Mouse (Mus musculus) neural tube, embryonic 15.5 days (tissue): ENCODE results near the gene Sema4f. TPM values are rescaled to one million over a fixed set of nuclear protein-coding genes. Genes with fewer than 3 reads are reported as not detected.

ENCODE experiments used
- ATAC-seq: fragments of 200-750 bp; cut with Nextera tagmentation; 2 replicates; pipeline ENCODE4 v1.8.0; 2017; ENCODE audit warnings: mild to moderate bottlenecking, moderate TSS enrichment, moderate library complexity; ENCODE audit not compliant: low FRiP score
- H3K27ac ChIP-seq: fragments of 300-500 bp; sonication (generic); replicated peaks from 2 replicates; pipeline ENCODE4 v1.5.1; 2015; ENCODE audit warnings: mild to moderate bottlenecking, inconsistent platforms
- H3K27me3 ChIP-seq: fragments of 300-500 bp; sonication (generic); replicated peaks from 2 replicates; pipeline ENCODE4 v1.6.1; 2015; ENCODE audit warnings: inconsistent platforms
- H3K36me3 ChIP-seq: fragments of 300-500 bp; sonication (generic); 2 replicates; pipeline ENCODE4 v1.6.1; 2015; ENCODE audit warnings: inconsistent platforms
- H3K4me1 ChIP-seq: fragments of 300-500 bp; sonication (generic); 2 replicates; pipeline ENCODE4 v1.6.1; 2015; ENCODE audit warnings: inconsistent platforms
- H3K4me2 ChIP-seq: fragments of 300-500 bp; sonication (generic); 2 replicates; pipeline ENCODE4 v1.6.1; 2015; ENCODE audit warnings: inconsistent platforms, mild to moderate bottlenecking, moderate library complexity
- H3K4me3 ChIP-seq: fragments of 300-500 bp; sonication (generic); replicated peaks from 2 replicates; pipeline ENCODE4 v1.5.1; 2015; ENCODE audit warnings: mild to moderate bottlenecking, inconsistent platforms
- H3K9ac ChIP-seq: fragments of 300-500 bp; sonication (generic); replicated peaks from 2 replicates; pipeline ENCODE4 v1.6.1; 2015; ENCODE audit warnings: mild to moderate bottlenecking, inconsistent platforms
- H3K9me3 ChIP-seq: fragments of 300-500 bp; sonication (generic); replicated peaks from 2 replicates; pipeline ENCODE4 v1.6.1; 2016; ENCODE audit warnings: inconsistent platforms
- WGBS: fragments of 180-500 bp; shearing (Covaris S2); methylation state at CpG from one replicate; pipeline ENCODE4 v1.1.7; 2015; ENCODE audit warnings: mixed read lengths; 5-methylcytosine and 5-hydroxymethylcytosine counted together
- polyA plus RNA-seq: library from polyadenylated mRNA; unstranded; fragments of >200 nt; fragmentation: Nextera tagmentation; extraction: Ambion mirVana; gene quantifications from 2 replicates; pipeline ENCODE4 v1.2.1, GENCODE M21; 2015

Gene Sema4f
- polyA plus RNA-seq, 1 experiment from 2014 or later = 26.1 TPM

GRCm38 (mm10) chr6:82885909-82886308 is 53.7 kb downstream of the Sema4f start:
- Histone ChIP-seq H3K4me2 (no peak overlapping the region), H3K27ac (no peak overlapping the region), H3K4me1 (no peaks in the 10 kb centered on the region), H3K9ac (no peak overlapping the region), H3K36me3 (no peaks in the 10 kb centered on the region), H3K4me3 (no peak overlapping the region), H3K27me3 (no peaks in the 10 kb centered on the region), H3K9me3 (no peaks in the 10 kb centered on the region)
- 86% methylated on average over 4 of the region's 4 CpGs for WGBS
- ATAC-seq = no peak

- Histone ChIP-seq H3K4me3 (no peak overlapping the region), H3K36me3 (no peaks in the 10 kb centered on the region), H3K4me1 (no peaks in the 10 kb centered on the region), H3K27ac (no peak overlapping the region), H3K27me3 (no peaks in the 10 kb centered on the region), H3K4me2 (no peak overlapping the region), H3K9me3 (no peaks in the 10 kb centered on the region), H3K9ac (no peak overlapping the region)
- WGBS = 79% methylated on average over 2 of the region's 2 CpGs
- no peak for ATAC-seq
Observed at GRCm38 (mm10) chr6:82885441-82885840, 54.1 kb downstream of the Sema4f start.

GRCm38 (mm10) chr6:82884570-82884969 is 55.0 kb downstream of the Sema4f start:
- Histone ChIP-seq H3K4me2 (no peak overlapping the region), H3K4me3 (no peak overlapping the region), H3K9ac (no peak overlapping the region), H3K36me3 (no peaks in the 10 kb centered on the region), H3K4me1 (no peaks in the 10 kb centered on the region), H3K9me3 (no peaks in the 10 kb centered on the region), H3K27me3 (no peaks in the 10 kb centered on the region), H3K27ac (no peak overlapping the region)
- WGBS = 62% methylated on average over 3 of the region's 3 CpGs
- no peak for ATAC-seq

GRCm38 (mm10) chr6:82881485-82882096 is 58.0 kb downstream of the Sema4f start:
- no peak overlapping the region for H3K9ac ChIP-seq
- no peak overlapping the region for H3K27ac ChIP-seq
- no peaks in the 10 kb centered on the region for H3K9me3 ChIP-seq
- H3K36me3 ChIP-seq = no peaks in the 10 kb centered on the region
- no peak; the same call in 1 of the 2 replicates for ATAC-seq
- H3K4me3 ChIP-seq = no peak overlapping the region
- H3K27me3 ChIP-seq = no peaks in the 10 kb centered on the region
- WGBS = 37% methylated on average over 21 of the region's 21 CpGs
- peak overlapping the region; percentile 21; the same call in 1 of the 2 replicates for H3K4me2 ChIP-seq
- no peaks in the 10 kb centered on the region for H3K4me1 ChIP-seq

GRCm38 (mm10) chr6:82880807-82881206 is 58.8 kb downstream of the Sema4f start:
- Histone ChIP-seq H3K4me3 (no peak overlapping the region), H3K27ac (no peak overlapping the region), H3K4me2 (no peak overlapping the region), H3K27me3 (no peaks in the 10 kb centered on the region), H3K4me1 (no peaks in the 10 kb centered on the region), H3K36me3 (no peaks in the 10 kb centered on the region), H3K9ac (no peak overlapping the region), H3K9me3 (no peaks in the 10 kb centered on the region)
- 82% methylated on average over 3 of the region's 3 CpGs for WGBS
- ATAC-seq = no peak

GRCm38 (mm10) chr6:82879463-82880089 is 60.0 kb downstream of the Sema4f start:
- H3K4me3 ChIP-seq = no peak overlapping the region
- no peaks in the 10 kb centered on the region for H3K36me3 ChIP-seq
- no peak for ATAC-seq
- no peak overlapping the region for H3K4me2 ChIP-seq
- no peak overlapping the region for H3K27ac ChIP-seq
- 66% methylated on average over 11 of the region's 11 CpGs for WGBS
- H3K27me3 ChIP-seq = no peaks in the 10 kb centered on the region
- H3K9ac ChIP-seq = no peak overlapping the region
- no peaks in the 10 kb centered on the region for H3K4me1 ChIP-seq
- H3K9me3 ChIP-seq = no peaks in the 10 kb centered on the region

- ATAC-seq = no peak
- Histone ChIP-seq H3K4me3 (no peak overlapping the region), H3K4me2 (no peak overlapping the region), H3K4me1 (no peaks in the 10 kb centered on the region), H3K36me3 (no peaks in the 10 kb centered on the region), H3K27ac (no peak overlapping the region), H3K9me3 (no peaks in the 10 kb centered on the region), H3K9ac (no peak overlapping the region), H3K27me3 (no peaks in the 10 kb centered on the region)
- 50% methylated on average over 6 of the region's 6 CpGs for WGBS
Observed at GRCm38 (mm10) chr6:82875509-82875935, 64.0 kb downstream of the Sema4f start.

- no peaks in the 10 kb centered on the region for H3K9me3 ChIP-seq
- H3K4me3 ChIP-seq = no peak overlapping the region
- no peak overlapping the region for H3K27ac ChIP-seq
- H3K36me3 ChIP-seq = no peaks in the 10 kb centered on the region
- no peak overlapping the region for H3K9ac ChIP-seq
- no peak for ATAC-seq
- H3K4me1 ChIP-seq = no peaks in the 10 kb centered on the region
- no peak overlapping the region for H3K4me2 ChIP-seq
- WGBS = 90% methylated on average over 6 of the region's 6 CpGs
- no peaks in the 10 kb centered on the region for H3K27me3 ChIP-seq
Observed at GRCm38 (mm10) chr6:82872332-82872707, 67.2 kb downstream of the Sema4f start.

- H3K27me3 ChIP-seq = no peaks in the 10 kb centered on the region
- no peak for ATAC-seq
- H3K4me1 ChIP-seq = no peaks in the 10 kb centered on the region
- no peak overlapping the region for H3K4me2 ChIP-seq
- H3K36me3 ChIP-seq = no peaks in the 10 kb centered on the region
- H3K9me3 ChIP-seq = no peaks in the 10 kb centered on the region
- 27% methylated on average over 5 of the region's 5 CpGs for whole genome bisulfite sequencing
- H3K9ac ChIP-seq = no peak overlapping the region
- no peak overlapping the region for H3K4me3 ChIP-seq
- no peak overlapping the region for H3K27ac ChIP-seq
Observed at GRCm38 (mm10) chr6:82871632-82872331, 67.8 kb downstream of the Sema4f start.

- Histone ChIP-seq H3K36me3 (no peaks in the 10 kb centered on the region), H3K4me1 (no peaks in the 10 kb centered on the region), H3K27ac (no peak overlapping the region), H3K9ac (no peak overlapping the region), H3K4me2 (no peak overlapping the region), H3K4me3 (no peak overlapping the region), H3K9me3 (no peaks in the 10 kb centered on the region), H3K27me3 (no peaks in the 10 kb centered on the region)
- 86% methylated on average over 5 of the region's 5 CpGs for WGBS
- ATAC-seq = no peak
Observed at GRCm38 (mm10) chr6:82868476-82868875, 71.1 kb downstream of the Sema4f start.

- no peak for ATAC-seq
- H3K36me3 ChIP-seq = no peaks in the 10 kb centered on the region
- WGBS = 87% methylated on average over 8 of the region's 8 CpGs
Observed at GRCm38 (mm10) chr6:82863380-82863874, 76.1 kb downstream of the Sema4f start.

GRCm38 (mm10) chr6:82862475-82862874 is 77.1 kb downstream of the Sema4f start:
- no peaks in the 10 kb centered on the region for H3K27me3 ChIP-seq
- no peak overlapping the region for H3K4me3 ChIP-seq
- no peaks in the 10 kb centered on the region for H3K36me3 ChIP-seq
- 61% methylated on average over 7 of the region's 7 CpGs for WGBS
- no peaks in the 10 kb centered on the region for H3K9me3 ChIP-seq
- no peak for ATAC-seq
- no peak overlapping the region for H3K27ac ChIP-seq
- no peaks in the 10 kb centered on the region for H3K4me1 ChIP-seq
- no peak overlapping the region for H3K9ac ChIP-seq
- H3K4me2 ChIP-seq = no peak overlapping the region

More at GRCm38 (mm10) chr6:82863380-82863874, 76.1 kb downstream of the Sema4f start:
- Histone ChIP-seq H3K4me3 (no peak overlapping the region), H3K27me3 (no peaks in the 10 kb centered on the region), H3K9ac (no peak overlapping the region), H3K4me2 (no peak overlapping the region), H3K9me3 (no peaks in the 10 kb centered on the region), H3K27ac (no peak overlapping the region), H3K4me1 (no peaks in the 10 kb centered on the region)
